Mouse (Mus musculus) heart, embryonic 16.5 days (tissue): ENCODE data around the gene Kcnq1. TPM values are rescaled to one million over a fixed set of nuclear protein-coding genes. Genes with fewer than 3 reads are reported as not detected.

Source experiments
- ATAC-seq: fragments of 200-750 bp; cut with Nextera tagmentation; replicated peaks from 2 replicates; pipeline ENCODE4 v1.8.0; 2017; ENCODE audit warnings: moderate number of reproducible peaks; ENCODE audit not compliant: insufficient read depth, low FRiP score; ENCODE audit errors: extremely low read depth
- H3K27ac ChIP-seq: fragments of 300-500 bp; sonication (generic); 2 replicates; pipeline ENCODE4 v1.5.1; 2014; ENCODE audit warnings: mild to moderate bottlenecking, low read length, control low read depth, moderate library complexity
- H3K27me3 ChIP-seq: fragments of 300-500 bp; sonication (generic); 2 replicates; pipeline ENCODE4 v1.6.1; 2014; ENCODE audit warnings: low read length, mixed read lengths; ENCODE audit not compliant: control insufficient read depth, insufficient read depth
- H3K36me3 ChIP-seq: fragments of 300-500 bp; sonication (generic); 2 replicates; pipeline ENCODE4 v1.6.1; 2014; ENCODE audit not compliant: control insufficient read depth, insufficient read depth
- H3K4me1 ChIP-seq: fragments of 300-500 bp; sonication (generic); 2 replicates; pipeline ENCODE4 v1.6.1; 2014; ENCODE audit warnings: low read length, mixed read lengths; ENCODE audit not compliant: control insufficient read depth, insufficient read depth
- H3K4me2 ChIP-seq: fragments of 300-500 bp; sonication (generic); 2 replicates; pipeline ENCODE4 v1.6.1; 2014; ENCODE audit warnings: low read depth, mild to moderate bottlenecking, control low read depth, low read length
- H3K4me3 ChIP-seq: fragments of 300-500 bp; sonication (generic); 2 replicates; pipeline ENCODE4 v1.5.1; 2014; ENCODE audit warnings: mild to moderate bottlenecking, control low read depth, low read length
- H3K9ac ChIP-seq: fragments of 300-500 bp; sonication (generic); 2 replicates; pipeline ENCODE4 v1.6.1; 2014; ENCODE audit warnings: low read length, control low read depth
- H3K9me3 ChIP-seq: fragments of 300-500 bp; sonication (generic); replicated peaks from 2 replicates; pipeline ENCODE4 v1.6.1; 2016; ENCODE audit warnings: low read length; ENCODE audit not compliant: control insufficient read depth
- whole genome bisulfite sequencing: fragments of 180-500 bp; shearing (Covaris S2); extraction: QIAGEN DNeasy Blood & Tissue Kit; methylation state at CpG from one replicate; pipeline ENCODE4 v1.1.7; 2014; 5-methylcytosine and 5-hydroxymethylcytosine counted together
- polyA plus RNA-seq: library from polyadenylated mRNA; unstranded; fragments of >200 nt; fragmentation: Nextera tagmentation; extraction: Ambion mirVana; gene quantifications from 2 replicates; pipeline ENCODE4 v1.2.1, GENCODE M21; 2015

Gene Kcnq1
- polyA plus RNA-seq, 1 experiment from 2014 or later: 34.9 TPM

DNA sequence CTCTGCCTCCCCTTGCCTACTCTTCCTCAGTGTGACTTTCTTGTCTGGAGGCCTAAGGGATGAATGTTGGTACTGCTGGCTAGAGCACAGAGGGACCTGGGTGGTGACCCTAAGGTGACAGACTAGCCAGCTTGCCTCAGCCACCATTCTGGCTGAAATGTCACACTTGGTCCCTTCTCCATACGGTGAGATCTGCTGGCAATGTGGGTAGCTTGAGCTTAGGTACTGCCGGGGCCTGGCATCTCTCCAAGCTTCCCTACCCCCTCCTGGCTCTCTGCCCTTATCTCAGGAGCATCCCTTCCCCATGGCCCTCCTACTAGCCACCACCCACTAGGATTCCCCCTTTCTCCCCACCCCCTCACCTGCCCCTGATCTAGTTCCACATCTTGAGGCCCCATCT, 283.7 kb downstream of the Kcnq1 start:
- Histone ChIP-seq H3K9ac (peak overlapping the region; percentile 59), H3K4me3 (no peak overlapping the region), H3K9me3 (peaks cover 3% of the 10 kb centered on the region; the same call in 1 of the 2 replicates), H3K4me1 (peaks cover 56% of the 10 kb centered on the region), H3K4me2 (peak overlapping the region; percentile 42; the same call in 1 of the 2 replicates), H3K36me3 (0 out of 2 replicates have a peak, but pooled peaks cover 3% of the 10 kb centered on the region), H3K27me3 (no peaks in the 10 kb centered on the region), H3K27ac (peak overlapping the region; percentile 91)
- WGBS: 0% methylated on average over 1 of the region's 2 CpGs
- ATAC-seq: no peak

DNA sequence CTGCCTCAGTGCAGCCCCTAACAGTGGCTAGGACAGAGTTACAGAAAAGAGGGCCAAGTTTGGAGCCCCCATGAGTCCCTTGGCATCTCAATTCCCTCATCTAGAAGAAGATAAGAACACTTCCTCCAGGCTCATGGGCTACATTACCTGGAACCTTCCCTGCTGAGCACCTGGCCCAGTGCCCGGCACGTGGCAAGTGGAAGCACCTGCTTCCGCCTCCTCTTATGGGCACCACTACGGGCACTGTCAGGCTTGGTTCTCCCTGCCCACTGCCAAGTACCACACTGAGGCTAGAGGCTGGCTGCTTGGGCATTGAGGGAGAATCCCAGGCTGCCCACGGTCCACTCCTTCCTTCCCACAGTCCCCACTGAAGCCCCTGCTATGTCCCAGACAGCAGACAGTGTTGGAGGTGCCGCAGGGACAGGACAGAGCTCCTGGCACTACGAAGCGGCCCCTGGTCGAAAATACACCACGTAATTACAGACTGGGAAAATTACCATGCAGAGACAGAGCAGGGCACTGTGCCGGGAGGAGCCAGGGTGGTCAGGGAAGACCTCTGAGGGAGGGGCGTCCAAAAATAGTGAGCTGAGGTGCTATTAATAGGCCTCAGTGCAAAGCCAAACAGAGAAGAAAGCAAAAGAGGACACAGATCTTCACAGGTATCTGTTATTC, 284.3 kb downstream of the Kcnq1 start:
- Histone ChIP-seq H3K27ac (peak overlapping the region; percentile 91), H3K4me3 (no peak overlapping the region), H3K4me1 (peaks cover 58% of the 10 kb centered on the region), H3K9ac (peak overlapping the region; percentile 59), H3K9me3 (peaks cover 3% of the 10 kb centered on the region; the same call in 1 of the 2 replicates), H3K4me2 (peak overlapping the region; percentile 42; the same call in 1 of the 2 replicates), H3K27me3 (no peaks in the 10 kb centered on the region), H3K36me3 (0 out of 2 replicates have a peak, but pooled peaks cover 3% of the 10 kb centered on the region)
- peak; percentile 29 for ATAC-seq
- WGBS: 48% methylated on average over 12 of the region's 12 CpGs

DNA sequence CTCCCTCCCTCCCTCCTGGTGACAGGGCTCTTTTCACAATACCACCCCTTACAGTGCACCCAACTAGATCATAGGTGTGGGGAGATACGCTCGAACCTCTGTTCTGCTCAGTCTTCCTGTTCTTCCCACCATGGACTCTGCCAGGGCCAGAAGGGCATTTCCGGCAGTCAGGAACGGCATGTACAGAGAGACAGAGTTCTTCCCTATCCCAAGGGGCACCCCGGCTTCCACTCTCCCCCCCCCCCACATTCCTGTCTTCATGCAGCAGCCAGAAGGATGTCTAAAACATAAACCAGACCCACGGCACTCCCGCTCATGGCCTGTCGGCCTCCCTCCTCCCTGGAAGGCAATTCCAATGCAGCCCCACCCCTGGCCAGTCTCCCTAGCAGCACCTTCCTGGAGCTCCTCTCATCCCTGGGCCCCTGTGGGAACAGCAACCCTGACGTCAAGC, 289.0 kb downstream of the Kcnq1 start:
- H3K36me3 ChIP-seq: 0 out of 2 replicates have a peak, but pooled peaks cover 3% of the 10 kb centered on the region
- no peak overlapping the region; the same call in 1 of the 2 replicates for H3K9ac ChIP-seq
- no peak overlapping the region for H3K4me3 ChIP-seq
- peaks cover 24% of the 10 kb centered on the region for H3K4me1 ChIP-seq
- peak; percentile 74 for ATAC-seq
- H3K9me3 ChIP-seq: peaks cover 3% of the 10 kb centered on the region; the same call in 1 of the 2 replicates
- no peaks in the 10 kb centered on the region for H3K27me3 ChIP-seq
- 20% methylated on average over 9 of the region's 9 CpGs for WGBS
- H3K27ac ChIP-seq: peak overlapping the region; percentile 76
- H3K4me2 ChIP-seq: 0 out of 2 replicates have a peak overlapping the region, but pooled peaks have one; percentile 12

DNA sequence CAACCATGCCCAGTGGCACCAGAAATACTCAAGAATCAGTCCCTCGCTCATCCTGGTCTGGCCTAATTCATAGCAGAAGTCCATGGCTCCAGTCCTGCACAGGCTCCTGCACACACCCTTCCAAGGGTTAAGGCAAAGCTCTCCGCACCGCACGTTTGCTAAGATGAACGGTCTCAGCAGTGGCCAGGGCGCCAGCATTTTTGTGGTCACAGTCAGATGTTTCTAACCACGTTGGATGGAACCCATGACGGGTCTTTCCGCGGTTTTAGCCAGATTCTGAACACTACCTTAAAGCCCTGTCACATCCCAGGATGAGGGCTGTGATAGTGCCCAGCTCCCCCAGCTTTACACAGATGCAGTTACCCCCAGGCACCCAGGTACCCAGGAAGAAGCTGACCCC, 293.6 kb downstream of the Kcnq1 start:
- Histone ChIP-seq H3K9me3 (no peaks in the 10 kb centered on the region), H3K4me1 (peaks cover 19% of the 10 kb centered on the region), H3K27me3 (no peaks in the 10 kb centered on the region), H3K4me2 (no peak overlapping the region), H3K9ac (no peak overlapping the region), H3K36me3 (peaks cover 2% of the 10 kb centered on the region; the same call in 1 of the 2 replicates), H3K4me3 (no peak overlapping the region), H3K27ac (no peak overlapping the region)
- no peak for ATAC-seq
- 80% methylated on average over 10 of the region's 10 CpGs for WGBS

DNA sequence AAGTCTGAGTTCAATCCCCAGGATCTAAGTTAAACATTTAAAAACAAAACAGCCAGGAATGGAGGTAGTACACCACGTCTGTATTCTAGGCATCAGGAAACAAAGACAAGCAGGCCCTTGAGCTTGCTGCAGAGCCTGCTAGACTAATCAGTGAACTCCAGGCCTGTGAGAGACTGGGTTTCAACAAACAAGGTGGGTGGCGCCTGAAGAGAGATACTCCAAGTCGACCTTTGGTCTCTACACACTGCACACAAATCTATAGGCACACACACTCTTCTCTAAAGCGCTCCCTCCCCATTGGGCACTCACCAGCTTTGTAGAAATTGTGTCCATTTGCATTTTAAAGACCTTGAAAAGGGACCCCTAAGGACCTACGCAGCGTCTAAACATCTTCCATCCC, 294.4 kb downstream of the Kcnq1 start:
- 60% methylated on average over 6 of the region's 6 CpGs for WGBS
- H3K4me3 ChIP-seq: no peak overlapping the region
- H3K4me1 ChIP-seq: peaks cover 11% of the 10 kb centered on the region
- no peak overlapping the region for H3K4me2 ChIP-seq
- ATAC-seq: no peak
- no peak overlapping the region for H3K27ac ChIP-seq
- H3K36me3 ChIP-seq: peaks cover 2% of the 10 kb centered on the region; the same call in 1 of the 2 replicates
- no peak overlapping the region for H3K9ac ChIP-seq
- no peaks in the 10 kb centered on the region for H3K27me3 ChIP-seq
- no peaks in the 10 kb centered on the region for H3K9me3 ChIP-seq

DNA sequence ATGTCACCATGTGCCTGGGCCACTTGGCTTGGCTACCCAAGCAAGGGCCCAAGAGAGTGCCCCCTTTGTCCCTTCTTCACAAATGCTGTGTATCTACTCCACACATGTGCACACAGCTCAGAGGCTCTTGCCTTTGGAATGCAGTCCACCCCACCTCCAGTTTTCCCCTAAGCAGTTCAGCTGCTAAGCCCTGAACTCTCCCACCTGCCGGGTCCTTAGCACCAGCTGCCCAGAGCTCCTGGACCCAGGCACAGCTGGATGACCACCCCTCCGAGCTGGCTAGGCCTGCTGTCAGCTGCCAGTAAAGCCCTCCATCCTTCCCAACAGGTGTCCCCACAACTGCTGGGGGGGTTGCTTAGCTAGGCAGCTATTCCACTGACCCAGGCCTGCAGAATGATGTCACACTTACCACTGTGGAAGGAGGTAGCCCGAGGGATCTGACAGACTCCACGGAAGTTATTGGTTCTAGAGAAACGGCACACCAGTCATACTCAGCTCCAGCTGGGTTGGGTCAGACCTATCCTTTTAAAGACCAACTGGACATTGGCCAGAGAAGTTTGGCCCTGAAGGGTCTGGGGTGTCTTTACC, 295.4 kb downstream of the Kcnq1 start:
- H3K4me1 ChIP-seq: 0 out of 2 replicates have a peak, but pooled peaks cover 4% of the 10 kb centered on the region
- peaks cover 2% of the 10 kb centered on the region; the same call in 1 of the 2 replicates for H3K36me3 ChIP-seq
- H3K27me3 ChIP-seq: no peaks in the 10 kb centered on the region
- no peak for ATAC-seq
- no peak overlapping the region for H3K27ac ChIP-seq
- H3K9me3 ChIP-seq: no peaks in the 10 kb centered on the region
- no peak overlapping the region for H3K4me2 ChIP-seq
- no peak overlapping the region for H3K9ac ChIP-seq
- WGBS: 79% methylated on average over 5 of the region's 5 CpGs
- H3K4me3 ChIP-seq: no peak overlapping the region

DNA sequence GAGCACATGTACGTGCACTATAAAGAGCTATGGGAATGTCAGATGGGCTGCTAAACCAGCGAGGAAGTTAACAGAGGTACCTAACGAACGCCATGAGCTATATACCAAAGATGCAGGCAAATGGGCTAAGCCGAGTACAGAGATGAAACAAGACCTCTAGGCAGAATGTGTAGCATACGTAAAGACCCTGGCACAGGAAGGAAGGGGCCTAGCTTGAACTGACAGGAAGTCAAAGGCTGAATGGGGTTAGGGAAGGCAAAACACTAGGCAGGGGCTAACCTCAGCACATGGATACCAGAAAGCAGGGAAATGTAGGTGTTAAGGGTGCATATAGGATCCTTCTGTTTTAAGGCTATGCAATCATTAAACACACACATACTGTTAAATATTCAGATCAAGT, 298.1 kb downstream of the Kcnq1 start:
- Histone ChIP-seq H3K27me3 (no peaks in the 10 kb centered on the region), H3K4me2 (no peak overlapping the region), H3K36me3 (peaks cover 2% of the 10 kb centered on the region; the same call in 1 of the 2 replicates), H3K4me3 (no peak overlapping the region), H3K4me1 (peaks cover 14% of the 10 kb centered on the region), H3K9ac (no peak overlapping the region), H3K27ac (no peak overlapping the region), H3K9me3 (no peaks in the 10 kb centered on the region)
- ATAC-seq: no peak
- 74% methylated on average over 6 of the region's 6 CpGs for WGBS

DNA sequence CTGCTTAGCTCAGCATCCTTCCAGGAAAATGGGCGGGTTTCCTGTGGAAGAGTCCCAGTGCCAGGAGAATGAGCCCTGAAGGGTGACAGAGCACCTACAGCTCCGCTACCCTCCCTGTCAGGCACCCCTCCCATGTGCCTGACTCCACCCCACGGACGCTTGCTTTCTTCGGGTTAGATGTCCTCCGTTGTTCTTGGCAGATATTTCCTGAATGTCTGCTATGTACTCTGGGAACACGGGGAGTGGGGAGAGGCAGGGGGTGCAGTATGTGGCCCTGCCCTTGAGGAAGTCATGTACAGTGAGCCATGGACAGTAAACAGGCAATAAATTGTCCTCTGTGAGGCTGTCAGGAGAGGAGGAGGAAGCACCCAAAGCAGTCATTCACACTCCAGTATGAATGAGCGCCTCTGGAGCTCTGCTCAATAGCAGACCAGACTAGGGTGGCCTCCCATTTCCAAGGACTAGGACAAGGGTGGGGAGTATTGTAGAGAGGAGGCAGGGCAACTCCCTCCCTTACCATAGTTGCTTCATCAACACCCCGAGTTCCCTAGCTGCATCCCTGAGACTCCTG, 301.9 kb downstream of the Kcnq1 start:
- H3K9me3 ChIP-seq: no peaks in the 10 kb centered on the region
- H3K27ac ChIP-seq: peak overlapping the region; percentile 56
- H3K4me2 ChIP-seq: no peak overlapping the region
- no peak overlapping the region for H3K9ac ChIP-seq
- peaks cover 14% of the 10 kb centered on the region for H3K4me1 ChIP-seq
- H3K27me3 ChIP-seq: no peaks in the 10 kb centered on the region
- ATAC-seq: peak; percentile 24
- 39% methylated on average over 9 of the region's 9 CpGs for WGBS
- H3K36me3 ChIP-seq: no peaks in the 10 kb centered on the region; the same call in 1 of the 2 replicates
- H3K4me3 ChIP-seq: no peak overlapping the region

DNA sequence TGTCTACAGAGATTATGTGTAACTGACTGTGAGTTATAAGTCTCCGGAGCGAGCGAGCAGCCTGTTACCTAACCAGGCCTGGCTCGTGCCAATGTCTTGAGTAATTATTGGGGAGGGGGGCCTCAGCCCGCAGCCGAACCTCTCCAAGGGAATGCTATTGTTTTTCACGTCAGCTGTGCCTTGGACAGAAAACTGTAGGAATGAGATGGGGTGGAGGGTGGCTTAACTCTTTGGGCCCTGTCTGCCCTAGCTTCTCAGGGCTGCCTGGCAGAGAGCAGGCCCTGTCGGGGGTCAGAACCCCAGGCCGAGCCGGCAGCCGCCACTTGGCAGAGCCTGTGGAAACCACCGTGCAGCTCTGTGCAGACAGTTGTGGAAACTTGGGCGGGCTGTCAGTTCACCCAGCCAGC, 302.5 kb downstream of the Kcnq1 start:
- H3K4me2 ChIP-seq: no peak overlapping the region
- H3K27me3 ChIP-seq: no peaks in the 10 kb centered on the region
- 67% methylated on average over 13 of the region's 13 CpGs for WGBS
- H3K9me3 ChIP-seq: no peaks in the 10 kb centered on the region
- H3K4me1 ChIP-seq: peaks cover 14% of the 10 kb centered on the region
- peak overlapping the region; percentile 56 for H3K27ac ChIP-seq
- no peak overlapping the region for H3K4me3 ChIP-seq
- ATAC-seq: peak; percentile 43
- no peak overlapping the region for H3K9ac ChIP-seq
- H3K36me3 ChIP-seq: no peaks in the 10 kb centered on the region; the same call in 1 of the 2 replicates
